Mouse (Mus musculus) hindbrain, embryonic 13.5 days (tissue): ENCODE data around the gene Rnf135. TPM values are rescaled to one million over a fixed set of nuclear protein-coding genes. Genes with fewer than 3 reads are reported as not detected.

Experiments
- ATAC-seq: fragments of 200-750 bp; cut with Nextera tagmentation; 2 replicates; pipeline ENCODE4 v1.8.0; 2017; ENCODE audit warnings: moderate TSS enrichment; ENCODE audit not compliant: low FRiP score
- H3K27ac ChIP-seq: fragments of 300-500 bp; sonication (generic); 2 replicates; pipeline ENCODE4 v1.5.1; 2015; ENCODE audit warnings: inconsistent platforms, mild to moderate bottlenecking, moderate library complexity
- H3K27me3 ChIP-seq: fragments of 300-500 bp; sonication (generic); 2 replicates; pipeline ENCODE4 v1.6.1; 2015; ENCODE audit warnings: mild to moderate bottlenecking, inconsistent platforms
- H3K36me3 ChIP-seq: fragments of 300-500 bp; sonication (generic); 2 replicates; pipeline ENCODE4 v1.6.1; 2015; ENCODE audit warnings: mild to moderate bottlenecking, inconsistent platforms
- H3K4me1 ChIP-seq: fragments of 300-500 bp; sonication (generic); replicated peaks from 2 replicates; pipeline ENCODE4 v1.6.1; 2015; ENCODE audit warnings: inconsistent platforms
- H3K4me2 ChIP-seq: fragments of 300-500 bp; sonication (generic); 2 replicates; pipeline ENCODE4 v1.6.1; 2015; ENCODE audit warnings: inconsistent platforms, mild to moderate bottlenecking, moderate library complexity
- H3K4me3 ChIP-seq: fragments of 300-500 bp; sonication (generic); 2 replicates; pipeline ENCODE4 v1.5.1; 2015; ENCODE audit warnings: mild to moderate bottlenecking, inconsistent platforms
- H3K9ac ChIP-seq: fragments of 300-500 bp; sonication (generic); 2 replicates; pipeline ENCODE4 v1.6.1; 2015; ENCODE audit warnings: mild to moderate bottlenecking, inconsistent platforms
- H3K9me3 ChIP-seq: fragments of 300-500 bp; sonication (generic); 2 replicates; pipeline ENCODE4 v1.6.1; 2016; ENCODE audit warnings: inconsistent platforms
- WGBS: fragments of 180-500 bp; shearing (Covaris S2); methylation state at CpG from one replicate; pipeline ENCODE4 v1.1.7; 2015; 5-methylcytosine and 5-hydroxymethylcytosine counted together
- polyA plus RNA-seq: library from polyadenylated mRNA; unstranded; fragments of >200 nt; fragmentation: Nextera tagmentation; extraction: Ambion mirVana; gene quantifications from 2 replicates; pipeline ENCODE4 v1.2.1, GENCODE M21; 2015

The Rnf135 gene
- polyA plus RNA-seq, 1 experiment from 2014 or later, result 3.9 TPM

- WGBS, result 81% methylated on average over 4 of the region's 4 CpGs
- no peak overlapping the region for H3K4me3 ChIP-seq
- H3K27me3 ChIP-seq, result no peaks in the 10 kb centered on the region
- no peak overlapping the region for H3K27ac ChIP-seq
- no peaks in the 10 kb centered on the region for H3K9me3 ChIP-seq
- no peak overlapping the region for H3K4me2 ChIP-seq
- H3K36me3 ChIP-seq, result no peaks in the 10 kb centered on the region
- H3K4me1 ChIP-seq, result no peaks in the 10 kb centered on the region
- H3K9ac ChIP-seq, result no peak overlapping the region
- ATAC-seq, result no peak
These were observed 6.6 kb downstream of the Rnf135 start for GRCm38 (mm10) chr11:80190280-80190679.

GRCm38 (mm10) chr11:80193827-80194226 is 10.2 kb downstream of the Rnf135 start:
- Histone ChIP-seq H3K9ac (no peak overlapping the region), H3K36me3 (no peaks in the 10 kb centered on the region), H3K9me3 (no peaks in the 10 kb centered on the region), H3K27ac (no peak overlapping the region), H3K27me3 (0 out of 2 replicates have a peak, but pooled peaks cover 3% of the 10 kb centered on the region), H3K4me2 (no peak overlapping the region), H3K4me3 (no peak overlapping the region), H3K4me1 (no peaks in the 10 kb centered on the region)
- WGBS, result 69% methylated on average over 4 of the region's 4 CpGs
- no peak for ATAC-seq

GRCm38 (mm10) chr11:80196351-80196750 is 12.7 kb downstream of the Rnf135 start:
- H3K9me3 ChIP-seq, result no peaks in the 10 kb centered on the region
- no peaks in the 10 kb centered on the region for H3K36me3 ChIP-seq
- no peak for ATAC-seq
- 89% methylated on average over 7 of the region's 7 CpGs for WGBS
- no peak overlapping the region for H3K9ac ChIP-seq
- no peak overlapping the region for H3K27ac ChIP-seq
- 0 out of 2 replicates have a peak, but pooled peaks cover 3% of the 10 kb centered on the region for H3K27me3 ChIP-seq
- no peak overlapping the region for H3K4me2 ChIP-seq
- H3K4me1 ChIP-seq, result no peaks in the 10 kb centered on the region
- H3K4me3 ChIP-seq, result no peak overlapping the region

- Histone ChIP-seq H3K27me3 (0 out of 2 replicates have a peak, but pooled peaks cover 3% of the 10 kb centered on the region), H3K9ac (no peak overlapping the region), H3K27ac (no peak overlapping the region), H3K4me2 (no peak overlapping the region), H3K9me3 (no peaks in the 10 kb centered on the region), H3K4me3 (no peak overlapping the region), H3K36me3 (no peaks in the 10 kb centered on the region), H3K4me1 (no peaks in the 10 kb centered on the region)
- 92% methylated on average over 3 of the region's 3 CpGs for WGBS
- no peak for ATAC-seq
These were observed 15.7 kb downstream of the Rnf135 start for GRCm38 (mm10) chr11:80199316-80199715.

- WGBS, result 97% methylated on average over 2 of the region's 2 CpGs
These were observed 16.1 kb downstream of the Rnf135 start for GRCm38 (mm10) chr11:80199773-80200172.

GRCm38 (mm10) chr11:80200326-80200725 is 16.7 kb downstream of the Rnf135 start:
- WGBS, result 80% methylated on average over 1 of the region's 1 CpGs
- H3K36me3 ChIP-seq, result no peaks in the 10 kb centered on the region
- no peaks in the 10 kb centered on the region for H3K9me3 ChIP-seq
- no peak overlapping the region for H3K9ac ChIP-seq
- no peak overlapping the region for H3K4me2 ChIP-seq
- H3K4me3 ChIP-seq, result no peak overlapping the region
- no peak overlapping the region for H3K27ac ChIP-seq
- ATAC-seq, result no peak
- H3K27me3 ChIP-seq, result 0 out of 2 replicates have a peak, but pooled peaks cover 3% of the 10 kb centered on the region
- no peaks in the 10 kb centered on the region for H3K4me1 ChIP-seq

More at GRCm38 (mm10) chr11:80199773-80200172, 16.1 kb downstream of the Rnf135 start:
- no peak overlapping the region for H3K4me2 ChIP-seq
- 0 out of 2 replicates have a peak, but pooled peaks cover 3% of the 10 kb centered on the region for H3K27me3 ChIP-seq
- H3K36me3 ChIP-seq, result no peaks in the 10 kb centered on the region
- H3K9me3 ChIP-seq, result no peaks in the 10 kb centered on the region
- no peak overlapping the region for H3K27ac ChIP-seq
- H3K9ac ChIP-seq, result no peak overlapping the region
- ATAC-seq, result no peak
- no peak overlapping the region for H3K4me3 ChIP-seq
- H3K4me1 ChIP-seq, result no peaks in the 10 kb centered on the region

- 82% methylated on average over 6 of the region's 6 CpGs for WGBS
- H3K27ac ChIP-seq, result no peak overlapping the region
- H3K4me2 ChIP-seq, result no peak overlapping the region
- H3K27me3 ChIP-seq, result no peaks in the 10 kb centered on the region
- ATAC-seq, result no peak
- no peak overlapping the region for H3K4me3 ChIP-seq
- no peaks in the 10 kb centered on the region for H3K9me3 ChIP-seq
- H3K36me3 ChIP-seq, result no peaks in the 10 kb centered on the region
- H3K9ac ChIP-seq, result no peak overlapping the region
- H3K4me1 ChIP-seq, result no peaks in the 10 kb centered on the region
These were observed 18.6 kb downstream of the Rnf135 start for GRCm38 (mm10) chr11:80202296-80202695.

GRCm38 (mm10) chr11:80204037-80204436 is 20.4 kb downstream of the Rnf135 start:
- no peaks in the 10 kb centered on the region for H3K9me3 ChIP-seq
- no peak for ATAC-seq
- no peaks in the 10 kb centered on the region for H3K4me1 ChIP-seq

GRCm38 (mm10) chr11:80204941-80205340 is 21.3 kb downstream of the Rnf135 start:
- Histone ChIP-seq H3K9me3 (no peaks in the 10 kb centered on the region), H3K27me3 (no peaks in the 10 kb centered on the region), H3K4me1 (peaks cover 2% of the 10 kb centered on the region), H3K27ac (no peak overlapping the region), H3K36me3 (no peaks in the 10 kb centered on the region), H3K4me3 (no peak overlapping the region), H3K4me2 (no peak overlapping the region), H3K9ac (no peak overlapping the region)
- WGBS, result 44% methylated on average over 5 of the region's 5 CpGs
- no peak for ATAC-seq

More at GRCm38 (mm10) chr11:80204037-80204436, 20.4 kb downstream of the Rnf135 start:
- Histone ChIP-seq H3K4me2 (no peak overlapping the region), H3K9ac (no peak overlapping the region), H3K36me3 (no peaks in the 10 kb centered on the region), H3K27ac (no peak overlapping the region), H3K27me3 (no peaks in the 10 kb centered on the region), H3K4me3 (no peak overlapping the region)
- WGBS, result 71% methylated on average over 3 of the region's 3 CpGs

GRCm38 (mm10) chr11:80208465-80208859 is 24.8 kb downstream of the Rnf135 start:
- H3K4me2 ChIP-seq, result 0 out of 2 replicates have a peak overlapping the region, but pooled peaks have one; percentile 2
- no peak; the same call in 1 of the 2 replicates for ATAC-seq
- no peak overlapping the region for H3K27ac ChIP-seq
- H3K4me1 ChIP-seq, result peaks cover 9% of the 10 kb centered on the region
- H3K36me3 ChIP-seq, result no peaks in the 10 kb centered on the region
- H3K9me3 ChIP-seq, result no peaks in the 10 kb centered on the region
- H3K4me3 ChIP-seq, result peak overlapping the region; percentile 97; the same call in 1 of the 2 replicates
- 35% methylated on average over 7 of the region's 7 CpGs for WGBS
- H3K9ac ChIP-seq, result no peak overlapping the region
- no peaks in the 10 kb centered on the region for H3K27me3 ChIP-seq

GRCm38 (mm10) chr11:80208860-80209800 is 25.5 kb downstream of the Rnf135 start, which contains the start of gene Rhot1:
Gene Rhot1, plus strand, starts transcription at chr11:80209019.
- Histone ChIP-seq H3K36me3 (peaks cover 5% of the 10 kb centered on the region; the same call in 1 of the 2 replicates), H3K9ac (peak within 1 kb of the TSS; percentile 96), H3K4me1 (peaks cover 9% of the 10 kb centered on the region), H3K9me3 (no peaks in the 10 kb centered on the region), H3K4me3 (peak within 1 kb of the TSS; percentile 97), H3K27me3 (no peaks in the 10 kb centered on the region), H3K27ac (peak within 1 kb of the TSS; percentile 95), H3K4me2 (peak within 1 kb of the TSS; percentile 71)
- peak; percentile 96 for ATAC-seq
- WGBS, result under 1% methylated on average over 75 of the region's 78 CpGs

GRCm38 (mm10) chr11:80210321-80210720 is 26.7 kb downstream of the Rnf135 start:
- H3K36me3 ChIP-seq, result peaks cover 14% of the 10 kb centered on the region; the same call in 1 of the 2 replicates
- H3K4me3 ChIP-seq, result peak overlapping the region; percentile 97
- no peak for ATAC-seq
- 60% methylated on average over 6 of the region's 6 CpGs for WGBS
- H3K9me3 ChIP-seq, result no peaks in the 10 kb centered on the region
- peaks cover 9% of the 10 kb centered on the region for H3K4me1 ChIP-seq
- no peak overlapping the region for H3K27ac ChIP-seq
- no peak overlapping the region for H3K9ac ChIP-seq
- no peaks in the 10 kb centered on the region for H3K27me3 ChIP-seq
- H3K4me2 ChIP-seq, result peak overlapping the region; percentile 71
